Mouse (Mus musculus) E14TG2a.4 (cell line): ENCODE results near the gene Spry1.
"Not testable (repeated sequence)": the region's sequence is repeated elsewhere in the genome, so short reads cannot be mapped to it uniquely, and the experiment has no call there.

Source experiments
- CTCF ChIP-seq: conservative IDR thresholded peaks from 2 replicates; pipeline ENCODE4 v1.5.1; 2014; ENCODE audit warnings: low read length
- POU5F1 ChIP-seq: IDR thresholded peaks from 2 replicates; pipeline ENCODE4 v1.6.1; 2014; ENCODE audit warnings: low read length, borderline replicate concordance

DNA sequence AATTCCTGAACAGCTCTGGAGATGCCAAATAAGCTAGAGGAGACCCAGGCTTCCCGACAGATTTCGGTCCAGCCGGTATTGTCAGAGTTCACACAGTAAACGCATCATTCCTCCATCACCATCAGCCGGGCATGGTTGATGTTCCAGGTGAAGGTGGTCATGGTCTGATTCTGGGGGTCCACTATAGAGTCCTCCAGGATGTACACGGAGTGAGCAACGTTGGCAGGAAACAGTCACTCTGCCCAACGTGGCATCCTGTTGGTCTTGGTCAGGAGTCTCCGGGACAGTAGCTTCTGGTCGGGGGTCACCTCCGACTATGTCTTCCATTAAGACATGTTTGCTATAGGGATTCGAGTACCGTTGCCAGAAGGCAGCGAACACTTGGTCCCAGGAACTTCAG is 40.1 kb upstream of the Spry1 start:
- not testable (repeated sequence) for TF ChIP-seq CTCF, POU5F1
